Mouse (Mus musculus) ES-E14 (cell line): Measurements from ENCODE around the gene Sipa1l3.

Source experiments
- CHD2 ChIP-seq: IDR thresholded peaks from 2 replicates; pipeline ENCODE4 v1.6.1; 2014; ENCODE audit warnings: mild to moderate bottlenecking, low read depth, low read length, inconsistent platforms
- HCFC1 ChIP-seq: IDR thresholded peaks from 2 replicates; pipeline ENCODE4 v1.6.1; 2012; ENCODE audit warnings: low read length, inconsistent platforms, borderline replicate concordance; ENCODE audit not compliant: insufficient read depth

DNA sequence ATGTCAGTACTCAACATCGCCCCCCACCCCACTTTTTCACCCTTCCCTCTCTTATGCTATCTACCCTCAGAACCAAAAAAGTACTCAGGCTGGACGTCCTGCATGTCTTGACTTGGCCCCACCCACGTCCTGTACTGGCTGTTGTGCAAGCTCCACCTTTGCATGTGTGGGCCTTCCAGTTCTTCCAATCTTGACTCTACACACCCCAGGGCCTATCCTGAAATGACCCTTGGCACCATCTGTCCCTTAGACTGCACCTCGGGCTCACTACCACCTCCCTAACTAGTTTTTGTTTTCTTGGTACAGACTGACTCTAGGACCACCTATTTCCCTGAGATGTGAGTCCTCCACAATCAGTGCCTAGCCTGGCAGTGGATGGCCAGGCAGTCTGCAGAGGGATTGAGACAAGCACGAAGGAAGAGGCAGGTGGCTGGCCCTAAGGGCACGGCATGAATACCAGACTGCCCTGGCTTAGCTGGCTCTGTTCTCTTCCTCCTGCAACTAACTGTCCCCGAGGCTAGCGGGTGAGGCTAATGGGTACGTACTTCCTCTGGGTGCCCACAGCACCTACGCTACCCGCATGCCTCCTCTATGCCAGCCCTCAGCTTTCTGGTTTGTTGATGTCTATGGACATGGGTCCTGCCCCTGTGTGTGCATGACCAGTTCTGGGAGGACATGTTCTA, 71.2 kb downstream of the Sipa1l3 start:
- TF ChIP-seq CHD2 (no peak), HCFC1 (no peak)
